Mouse (Mus musculus) heart, adult 8-10 months (tissue): ENCODE data around the gene Smarcal1. TPM values are rescaled to one million over a fixed set of nuclear protein-coding genes. Genes with fewer than 3 reads are reported as not detected.

Experiments used
- total RNA-seq, 4 experiments: library from RNA; stranded (reverse); gene quantifications; 2 replicates each; pipeline ENCODE4 v1.2.4; 2022

The Smarcal1 gene
- total RNA-seq, 4 experiments from 2014 or later, result 28.2 to 32.2 (median 29.4) TPM

Other genes starting within 250 kb of the Smarcal1 start
- not detected for gene March4, start 46.3 kb upstream of the Smarcal1 start, total RNA-seq
- gene Ankar, start 117.3 kb downstream of the Smarcal1 start, total RNA-seq, result not detected
- gene Rpl37a, start 128.0 kb downstream of the Smarcal1 start, total RNA-seq, result 100 to 1,000 TPM; 594 to 696 (median 662) TPM
- gene Igfbp2, start 241.3 kb downstream of the Smarcal1 start, total RNA-seq, result under 1 TPM in 3 of 4 experiments, not detected in 1; 0.27 to 0.66 (median 0.31) TPM